Mouse (Mus musculus) CH12.LX (cell line): Measurements from ENCODE around the gene Cyp2j8. TPM values are rescaled to one million over a fixed set of nuclear protein-coding genes. Genes with fewer than 3 reads are reported as not detected.
"Not testable (repeated sequence)": the region's sequence is repeated elsewhere in the genome, so short reads cannot be mapped to it uniquely, and the experiment has no call there.

Source experiments
- DNase-seq: peaks from one replicate; pipeline ENCODE4 v3.0.0-alpha.2; 2013; ENCODE audit errors: extremely low read depth
- H3K27ac ChIP-seq: 2 replicates; pipeline ENCODE4 v1.5.1; 2012; ENCODE audit warnings: low read depth, mild to moderate bottlenecking, control low read depth, moderate library complexity; ENCODE audit not compliant: insufficient read depth
- H3K27me3 ChIP-seq: replicated peaks from 2 replicates; pipeline ENCODE3; 2012; ENCODE audit warnings: inconsistent platforms
- H3K36me3 ChIP-seq, 2 experiments: replicated peaks in 1 of 2; 2 replicates each; pipeline versions ENCODE3 to v1.6.1; 2012; ENCODE audit warnings: inconsistent platforms in 1 of 2, low read length in 1 of 2, mild to moderate bottlenecking in 1 of 2, mixed read lengths in 1 of 2, moderate library complexity in 1 of 2; ENCODE audit not compliant: control insufficient read depth in 1 of 2, insufficient read depth in 1 of 2
- H3K4me1 ChIP-seq, 2 experiments: 2 replicates each; pipeline ENCODE4 v1.6.1; 2012; ENCODE audit warnings: inconsistent platforms in 1 of 2, moderate library complexity in 1 of 2; ENCODE audit not compliant: insufficient read depth in 2 of 2, control insufficient read depth in 1 of 2
- H3K4me2 ChIP-seq: 2 replicates; pipeline ENCODE4 v1.6.1; 2012; ENCODE audit warnings: low read depth, mild to moderate bottlenecking, control low read depth; ENCODE audit not compliant: poor library complexity, insufficient read depth, severe bottlenecking
- H3K4me3 ChIP-seq, 3 experiments: fragments of 150-350 bp in 1 of 3; sonication (generic) in 1 of 3; replicated peaks in 1 of 3; 2 replicates each; pipeline versions ENCODE3 to v1.5.1; 2011 to 2012; ENCODE audit warnings: low read depth in 2 of 3, low read length in 2 of 3, mild to moderate bottlenecking in 2 of 3, moderate library complexity in 2 of 3, control low read depth in 1 of 3, improper control_type of control experiment in 1 of 3, inconsistent platforms in 1 of 3, mixed read lengths in 1 of 3; ENCODE audit not compliant: poor library complexity in 1 of 3
- H3K79me2 ChIP-seq: replicated peaks from 2 replicates; pipeline ENCODE4 v1.6.1; 2012; ENCODE audit warnings: mild to moderate bottlenecking, moderate library complexity; ENCODE audit not compliant: control insufficient read depth, poor library complexity, insufficient read depth, severe bottlenecking; ENCODE audit errors: extremely low read depth
- H3K9ac ChIP-seq: 2 replicates; pipeline ENCODE4 v1.6.1; 2012; ENCODE audit warnings: low read depth, mild to moderate bottlenecking, control low read depth, moderate library complexity; ENCODE audit not compliant: insufficient read depth
- H3K9me3 ChIP-seq: replicated peaks from 2 replicates; pipeline ENCODE3; 2012; ENCODE audit warnings: low read length, inconsistent platforms, mixed read lengths
- GABPA ChIP-seq: IDR thresholded peaks from 2 replicates; pipeline ENCODE4 v1.6.1; 2012; ENCODE audit warnings: low read depth, low read length, improper control_type of control experiment, inconsistent platforms; ENCODE audit not compliant: insufficient replicate concordance
- MYC ChIP-seq: IDR thresholded peaks from 2 replicates; pipeline ENCODE4 v1.6.1; 2011; ENCODE audit warnings: low read depth, mild to moderate bottlenecking, improper control_type of control experiment, low read length
- POLR2A ChIP-seq: IDR thresholded peaks from 2 replicates; pipeline ENCODE4 v1.6.1; 2011; ENCODE audit warnings: low read depth, mild to moderate bottlenecking, improper control_type of control experiment, low read length
- POLR2AphosphoS2 ChIP-seq: IDR thresholded peaks from 2 replicates; pipeline ENCODE4 v1.6.1; 2011; ENCODE audit warnings: low read depth, low read length, improper control_type of control experiment
- RAD21 ChIP-seq: IDR thresholded peaks from 2 replicates; pipeline ENCODE4 v1.6.1; 2011; ENCODE audit warnings: low read depth, mild to moderate bottlenecking, low read length, improper control_type of control experiment, moderate library complexity
- TCF12 ChIP-seq: IDR thresholded peaks from 2 replicates; pipeline ENCODE4 v1.6.1; 2014; ENCODE audit warnings: low read depth, mild to moderate bottlenecking, inconsistent platforms, low read length, improper control_type of control experiment
- dilution Hi-C: fragments of 300-500 bp; cut with MboI; formaldehyde crosslinking; loops from 2 replicates; pipeline ENCODE4 v1.14.3; 2020; ENCODE audit warnings: low sequenced_read_pairs; ENCODE audit not compliant: extremely low pct_unique_long_range_greater_than_20kb, extremely low pct_ligation_motif_present
- in situ Hi-C: fragments of 300-500 bp; cut with MboI; formaldehyde crosslinking; loops from 3 replicates; pipeline ENCODE4 v1.14.3; 2019; ENCODE audit warnings: low sequenced_read_pairs, low pct_ligation_motif_present, low pct_unique_long_range_greater_than_20kb, mixed read lengths
- polyA plus RNA-seq: library from polyadenylated mRNA; unstranded; fragments of >175 nt; gene quantifications from 2 replicates; pipeline ENCODE4 v1.2.1, GENCODE M21; 2012; ENCODE audit warnings: low read depth; ENCODE audit not compliant: insufficient read length
- total RNA-seq, 2 experiments: library from RNA; depleted of rRNA; stranded (reverse); fragments of 300-350 nt in 1 of 2; fragments of >200 nt in 1 of 2; gene quantifications; 2 replicates each; pipeline ENCODE4 v1.2.3; 2012 to 2014

The Cyp2j8 gene
- total and polyA plus RNA-seq, 3 experiments, result not detected

DNA sequence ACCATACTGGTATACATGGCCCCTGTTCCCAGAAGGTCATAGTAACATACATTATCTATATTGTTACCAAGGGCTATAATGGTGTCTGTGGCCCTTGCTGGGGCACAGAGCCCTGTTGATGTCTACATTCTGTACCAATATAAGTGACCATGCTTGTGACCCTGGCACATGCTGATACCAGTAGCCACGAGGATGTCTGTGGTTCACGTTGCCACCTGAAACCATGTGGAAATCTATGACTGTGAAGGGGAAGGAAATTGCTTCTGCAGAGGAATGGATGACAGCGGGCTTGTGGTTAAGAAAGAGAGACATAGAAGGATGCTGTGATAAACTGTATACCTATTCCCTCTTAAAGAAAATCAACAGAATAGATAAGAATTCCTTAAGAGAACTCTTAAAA is 2.9 kb upstream of the Cyp2j8 start:
- no peak overlapping the region for H3K4me2 ChIP-seq
- H3K9ac ChIP-seq, result no peak overlapping the region
- H3K27ac ChIP-seq, result no peak overlapping the region
- dilution Hi-C loops, result no loop called here
- H3K27me3 ChIP-seq, result no peaks in the 10 kb centered on the region
- H3K4me3 ChIP-seq, result no peak overlapping the region
- no peaks in the 10 kb centered on the region for H3K79me2 ChIP-seq
- no peak for DNase-seq
- peaks cover 13% of the 10 kb centered on the region for H3K9me3 ChIP-seq
- TF ChIP-seq GABPA (no peak), RAD21 (no peak), MYC (no peak), POLR2AphosphoS2 (no peak), POLR2A (no peak), TCF12 (no peak)
- H3K4me1 ChIP-seq, result no peaks in the 10 kb centered on the region
- in situ Hi-C loops, result no loop called here
- H3K36me3 ChIP-seq, result no peaks in the 10 kb centered on the region

DNA sequence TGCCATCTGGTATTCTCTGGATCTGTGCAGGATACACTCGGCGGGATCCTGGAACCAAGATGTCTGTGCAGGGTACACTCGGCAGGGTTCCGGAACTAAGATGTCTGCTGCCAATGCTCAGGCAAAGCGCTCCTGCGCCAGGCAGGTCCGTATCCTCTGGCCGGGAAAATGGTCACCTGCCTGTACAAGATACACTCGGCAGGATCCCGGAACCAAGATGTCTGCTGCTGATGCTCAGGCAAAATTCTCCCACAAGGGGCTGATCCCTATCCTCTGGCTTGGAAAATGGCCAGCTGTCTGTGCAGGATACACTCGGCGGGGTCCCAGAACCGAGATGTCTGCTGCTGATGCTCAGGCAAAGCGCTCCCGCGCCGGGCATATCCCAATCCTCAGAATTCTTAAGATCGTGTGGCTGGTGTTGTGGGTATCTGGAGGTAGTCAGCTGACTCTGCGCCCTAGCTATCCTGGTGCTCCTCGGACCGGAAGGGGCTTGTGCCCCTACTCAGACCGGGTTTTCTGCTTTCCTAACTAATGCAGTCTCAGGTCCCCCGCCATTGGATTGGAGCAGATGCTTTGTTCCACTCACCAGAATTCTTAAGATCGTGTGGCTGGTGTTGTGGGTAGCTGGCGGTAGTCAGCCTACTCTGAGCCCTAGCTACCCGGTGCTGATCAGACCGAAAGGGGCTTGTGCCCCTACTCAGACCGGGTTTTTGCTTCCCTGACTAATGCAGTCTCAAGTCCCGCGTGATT is 43.7 kb downstream of the Cyp2j8 start:
- in situ Hi-C loops, H3K79me2 ChIP-seq, H3K36me3 ChIP-seq, dilution Hi-C loops, H3K9me3 ChIP-seq, H3K27ac ChIP-seq, H3K9ac ChIP-seq, H3K27me3 ChIP-seq, H3K4me1 ChIP-seq, DNase-seq, H3K4me2 ChIP-seq, H3K4me3 ChIP-seq: not testable (repeated sequence)

Other genes starting within 250 kb of the Cyp2j8 start
- gene Cyp2j11, start 158.7 kb downstream of the Cyp2j8 start, total RNA-seq (2012; rRNA removed), result not detected in 2 replicates
- gene Cyp2j11, start 158.7 kb downstream of the Cyp2j8 start, total RNA-seq (2014; rRNA removed), result not detected in 2 replicates
- not detected in 2 replicates for gene Cyp2j11, start 158.7 kb downstream of the Cyp2j8 start, polyA plus RNA-seq
- not detected in 2 replicates for gene Cyp2j6, start 46.3 kb upstream of the Cyp2j8 start, total RNA-seq (2012; rRNA removed)
- gene Cyp2j6, start 46.3 kb upstream of the Cyp2j8 start, total RNA-seq (2014; rRNA removed), result not detected in 2 replicates
- not detected in 2 replicates for gene Cyp2j6, start 46.3 kb upstream of the Cyp2j8 start, polyA plus RNA-seq
- gene Cyp2j9, start 84.2 kb upstream of the Cyp2j8 start, total RNA-seq (2012; rRNA removed), result not detected in 2 replicates
- not detected in 2 replicates for gene Cyp2j9, start 84.2 kb upstream of the Cyp2j8 start, total RNA-seq (2014; rRNA removed)
- not detected in 2 replicates for gene Cyp2j9, start 84.2 kb upstream of the Cyp2j8 start, polyA plus RNA-seq
- not detected in 2 replicates for gene Cyp2j5, start 156.8 kb upstream of the Cyp2j8 start, total RNA-seq (2012; rRNA removed)
- gene Cyp2j5, start 156.8 kb upstream of the Cyp2j8 start, total RNA-seq (2014; rRNA removed), result not detected in 2 replicates
- not detected in 2 replicates for gene Cyp2j5, start 156.8 kb upstream of the Cyp2j8 start, polyA plus RNA-seq